Mouse (Mus musculus): ENCODE results near the gene Plb1.

Gene Plb1

DNA sequence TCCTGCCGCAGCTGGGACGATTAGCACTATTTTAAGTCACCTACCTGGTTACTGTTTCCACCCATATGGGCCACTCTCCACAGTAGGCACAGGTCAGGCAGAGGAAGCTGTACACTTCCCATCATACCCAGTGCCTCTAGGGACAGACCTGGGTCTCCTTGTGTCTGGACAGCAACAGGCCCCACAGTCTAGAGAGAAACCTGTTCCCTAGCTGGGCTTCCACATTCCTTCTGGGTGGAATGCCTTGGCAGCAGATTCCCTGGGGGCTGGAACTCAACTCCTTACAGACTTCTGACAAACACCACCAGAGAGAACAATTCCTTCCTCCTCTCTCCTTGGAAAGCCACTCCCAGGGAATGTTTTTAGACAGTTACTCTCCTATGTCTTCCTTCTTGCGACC is 165.2 kb downstream of the Plb1 start:
- no peak for DNase-seq

DNA sequence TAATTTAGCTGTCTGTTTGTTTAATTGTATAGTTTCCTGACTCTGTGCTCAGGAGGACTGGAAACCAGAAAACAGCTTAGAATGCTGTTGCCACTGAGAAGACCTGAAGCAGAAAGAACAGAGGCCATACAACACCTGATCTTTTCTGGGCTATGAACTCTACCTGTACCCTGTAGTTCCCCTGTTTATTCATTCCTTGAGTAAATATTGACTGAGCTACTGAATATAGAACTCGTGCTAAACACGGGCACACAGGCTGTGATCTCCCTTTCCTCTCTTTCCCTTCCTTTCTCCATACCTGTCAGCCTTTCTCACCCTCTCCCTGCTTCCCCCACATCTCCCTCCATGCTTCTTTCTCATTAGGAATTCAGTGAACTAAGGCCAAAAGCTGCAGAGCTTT is 168.4 kb downstream of the Plb1 start:
- no peak for DNase-seq

DNA sequence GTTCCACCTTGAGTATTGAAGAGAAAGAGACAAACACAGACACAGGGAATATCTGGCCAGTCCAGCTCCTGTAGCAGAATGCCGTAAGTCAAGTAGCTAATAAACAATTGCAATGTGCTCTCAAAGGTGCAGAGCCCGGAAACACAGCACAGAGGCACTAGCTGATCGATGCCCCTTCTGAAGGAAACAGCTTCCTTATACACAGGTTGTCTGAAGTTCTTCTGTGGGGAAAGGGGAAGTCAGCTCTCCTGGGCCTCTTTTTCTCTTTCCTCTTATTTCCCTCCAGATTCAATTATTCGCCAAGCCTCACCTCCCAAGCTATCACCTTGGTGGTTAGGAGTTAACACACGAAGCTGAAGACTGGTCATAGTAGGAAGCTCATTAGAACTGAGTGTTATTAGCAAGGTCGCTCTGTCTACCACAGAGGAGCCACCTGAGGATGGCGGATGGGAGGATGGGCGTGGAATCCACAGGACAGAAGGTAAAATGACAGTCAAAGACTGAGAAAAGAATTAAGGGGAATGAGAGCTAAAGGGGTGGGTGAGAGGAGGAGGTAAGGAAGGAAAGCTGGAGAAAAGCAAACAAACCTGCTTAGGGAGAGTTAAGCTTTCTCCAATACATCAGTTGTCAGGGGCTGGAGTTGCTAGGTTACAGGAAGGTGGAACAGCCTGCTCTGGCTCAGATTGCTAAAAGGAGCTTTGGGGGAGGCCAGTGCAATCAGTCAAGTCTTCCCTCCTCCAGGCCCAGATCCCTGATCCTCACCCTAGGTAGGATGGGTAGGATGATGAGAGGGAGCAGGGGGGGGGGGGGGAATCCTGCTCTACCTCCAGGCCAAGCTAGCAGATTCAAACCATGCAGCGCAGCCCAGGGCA is 170.8 kb downstream of the Plb1 start:
- DNase-seq: no peak

DNA sequence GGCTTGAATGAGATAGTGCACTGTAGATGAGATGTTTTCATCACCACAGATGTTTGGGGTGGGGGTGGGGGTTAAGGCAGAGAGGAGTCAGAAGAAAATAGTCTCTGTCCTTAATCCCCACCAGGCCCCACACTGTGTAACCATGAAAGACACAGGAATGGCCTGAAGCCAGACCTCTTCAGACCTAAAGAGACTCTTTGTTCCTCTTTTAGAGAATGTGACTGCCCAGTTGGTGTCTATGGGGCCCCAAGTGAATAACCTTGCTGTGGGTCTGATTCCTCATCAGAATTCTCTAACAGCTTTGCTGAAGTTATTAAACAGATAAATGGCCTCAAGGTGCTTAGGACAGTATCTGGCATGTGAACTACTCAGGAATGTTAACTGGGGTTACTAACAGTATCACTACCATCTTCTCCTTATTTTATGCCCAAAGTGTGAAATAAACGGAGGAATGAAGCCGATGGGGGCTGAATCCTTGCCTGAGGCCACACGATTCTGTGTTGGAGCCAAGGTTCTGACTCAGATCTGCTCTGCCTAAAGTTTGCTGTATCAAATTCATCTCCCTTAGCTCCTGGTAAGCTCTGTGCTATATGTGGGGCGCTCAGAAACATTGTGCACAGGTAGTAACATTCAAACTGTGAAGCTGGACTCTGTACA is 172.8 kb downstream of the Plb1 start:
- DNase-seq: no peak

DNA sequence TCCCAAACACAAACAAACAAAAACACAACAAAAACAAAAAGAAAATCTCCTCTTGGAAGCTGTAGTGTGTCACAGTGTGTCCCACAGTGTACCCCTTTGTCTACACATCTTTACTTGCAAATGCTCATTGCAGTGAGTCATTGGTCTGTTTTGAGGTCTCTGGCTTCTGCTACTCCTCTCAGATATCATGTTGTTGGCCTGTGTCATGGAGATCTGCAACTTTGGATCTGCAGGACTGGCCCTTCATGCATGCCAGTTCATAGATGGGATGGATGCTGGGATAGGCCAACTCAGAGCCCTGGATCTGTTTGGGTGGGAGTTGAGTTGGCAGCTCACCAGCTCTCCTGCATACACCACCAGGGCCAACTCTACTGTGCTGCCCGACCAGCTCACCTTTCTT is 176.3 kb downstream of the Plb1 start:
- no peak for DNase-seq

DNA sequence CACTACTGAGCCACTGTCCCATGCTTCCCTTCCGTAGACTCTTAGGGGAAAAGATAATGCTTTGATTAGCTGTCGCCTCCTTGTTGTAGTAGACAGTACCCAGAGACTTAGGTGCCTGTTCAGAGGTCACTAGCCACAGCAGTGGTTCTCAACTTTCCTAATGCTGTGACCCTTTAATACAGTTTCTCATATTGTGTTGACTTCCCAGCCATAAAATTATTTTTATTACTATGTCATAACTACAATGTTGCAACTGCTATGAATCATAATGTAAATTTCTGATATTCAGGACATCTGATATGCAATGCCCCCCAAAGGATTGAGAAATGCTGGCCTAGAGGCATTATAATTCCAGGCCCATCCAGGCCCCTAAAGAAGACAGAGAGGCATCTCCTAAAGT is 177.2 kb downstream of the Plb1 start:
- no peak for DNase-seq

DNA sequence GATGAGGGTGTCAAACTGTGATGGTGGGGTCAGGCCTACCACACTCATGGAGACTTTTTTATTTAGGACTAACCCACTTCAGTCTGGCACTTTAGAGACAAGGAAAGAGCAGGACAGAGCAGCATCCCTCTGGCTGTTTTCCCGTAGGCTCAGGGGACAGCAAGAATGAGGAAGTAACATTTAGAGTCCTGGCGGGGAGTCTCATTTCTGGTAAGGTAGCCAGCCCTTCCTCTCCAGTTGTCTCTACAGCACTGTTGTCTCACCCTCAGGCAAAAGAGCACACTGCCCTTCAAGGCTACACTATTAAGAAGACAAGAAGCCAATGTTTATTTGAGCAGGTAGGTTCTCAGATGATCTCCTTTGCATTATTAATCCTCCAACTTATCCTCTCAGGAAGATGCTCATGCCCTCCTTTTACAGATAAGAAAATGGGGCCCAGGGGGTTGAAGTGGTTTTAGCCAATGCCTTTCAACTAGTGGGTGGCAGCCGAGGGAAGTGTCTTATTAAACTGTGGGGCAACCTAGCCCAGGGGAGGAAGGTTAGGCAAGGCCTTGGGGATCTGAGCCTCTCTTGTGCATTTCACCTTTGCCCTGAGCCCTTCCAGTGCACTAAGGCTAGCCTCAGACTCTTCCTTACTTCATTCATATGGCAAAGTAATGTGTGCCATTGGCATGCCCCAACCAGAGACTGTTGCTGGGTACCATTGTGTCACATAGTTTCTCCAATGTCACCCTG is 178.6 kb downstream of the Plb1 start:
- DNase-seq: no peak

DNA sequence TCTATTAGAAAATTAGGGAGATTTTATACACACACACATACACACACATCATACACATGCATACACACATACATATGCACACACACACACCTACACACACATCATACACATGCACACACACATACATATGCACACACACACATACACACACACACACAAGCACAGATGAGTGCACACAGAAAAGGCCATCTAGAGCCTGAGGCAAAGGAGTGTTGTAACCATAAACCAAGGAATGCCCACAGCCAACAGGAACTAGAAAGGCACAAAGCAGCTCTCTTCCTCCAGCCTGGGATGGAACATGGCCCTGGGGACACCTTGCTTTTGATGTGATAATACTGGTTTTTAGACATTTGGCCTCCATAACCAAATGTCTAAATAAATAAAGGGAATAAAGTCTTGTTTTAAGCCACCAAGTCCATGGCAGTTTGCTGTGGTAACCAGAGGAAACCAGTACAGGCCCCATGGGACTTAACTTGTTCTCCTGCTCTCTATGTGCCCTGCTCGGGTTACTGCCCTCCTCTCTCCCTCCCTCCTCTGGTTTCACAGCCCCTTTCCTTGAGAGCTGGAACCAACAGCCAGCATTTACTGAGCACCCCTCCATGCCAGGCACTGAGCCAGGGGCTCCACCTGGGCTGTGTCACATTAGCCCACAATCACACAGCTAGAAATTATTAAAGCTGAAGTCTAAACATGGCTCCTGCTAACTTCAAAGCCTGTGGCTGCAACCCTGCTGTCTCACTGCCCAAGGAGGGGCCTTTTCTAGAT is 179.9 kb downstream of the Plb1 start:
- DNase-seq: peak; percentile 29 to 48

DNA sequence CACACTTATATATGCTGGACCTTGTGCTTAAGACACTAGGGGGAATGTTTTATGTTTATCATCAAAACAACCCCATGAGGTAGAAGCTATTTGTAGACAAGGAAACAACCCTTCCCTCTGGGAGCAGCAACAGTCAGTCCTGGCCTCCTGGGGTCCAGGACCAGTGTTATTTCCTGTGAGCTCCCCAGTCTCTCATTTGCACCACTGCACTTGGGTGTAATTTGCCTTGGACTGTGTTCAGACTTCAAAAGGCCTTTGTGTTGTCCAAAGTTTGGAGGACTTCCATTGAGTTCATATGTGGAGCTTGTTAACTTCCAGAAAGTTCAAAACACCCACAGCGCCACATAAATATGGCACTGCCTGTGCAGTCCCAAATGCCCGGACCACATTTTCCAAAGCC is 180.6 kb downstream of the Plb1 start:
- DNase-seq: peak in 1 of 2 experiments; percentile 53

DNA sequence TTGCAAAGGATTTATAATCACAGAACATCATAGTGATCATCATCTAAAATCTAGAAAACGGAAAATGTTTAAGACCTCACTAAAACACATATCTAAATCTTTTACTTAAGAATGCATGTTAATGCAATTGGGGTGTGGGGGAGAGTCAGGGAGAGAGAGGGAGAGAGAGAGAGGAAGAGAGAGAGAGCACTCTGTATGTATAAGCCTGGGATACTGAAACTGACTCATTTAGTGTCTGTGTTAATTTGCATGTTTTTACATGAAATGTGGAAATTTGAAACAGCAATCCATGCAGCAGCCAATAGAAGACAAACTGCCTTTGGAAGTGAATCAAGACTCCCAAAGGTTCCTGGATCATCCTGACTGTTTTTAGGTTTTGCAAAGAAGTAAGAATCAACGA is 181.1 kb downstream of the Plb1 start:
- DNase-seq: no peak

DNA sequence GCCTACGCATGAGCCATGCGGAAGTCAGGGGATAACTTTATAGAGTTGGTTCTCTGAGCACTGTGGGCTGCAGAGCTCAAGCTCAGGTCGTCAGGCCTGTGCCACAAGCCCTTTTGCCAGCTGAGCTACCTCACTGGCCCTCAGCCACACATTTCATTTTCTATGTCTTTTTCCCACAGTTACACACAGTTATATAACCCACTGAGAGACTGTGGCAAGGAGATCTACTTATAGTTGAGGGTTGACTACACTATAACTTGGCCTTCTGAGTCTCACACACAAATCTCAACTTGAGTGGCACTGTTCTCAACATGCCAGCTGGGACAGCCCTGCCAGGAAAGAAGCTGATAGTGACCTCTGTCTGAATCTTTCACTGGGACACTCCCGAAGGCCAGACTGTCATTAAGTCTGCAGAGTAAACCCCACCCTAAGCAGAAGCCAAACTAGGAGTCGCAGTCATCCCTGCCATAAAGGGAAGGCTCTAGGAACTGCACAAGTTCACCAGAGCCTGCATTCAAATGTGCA is 182.0 kb downstream of the Plb1 start:
- DNase-seq: no peak

DNA sequence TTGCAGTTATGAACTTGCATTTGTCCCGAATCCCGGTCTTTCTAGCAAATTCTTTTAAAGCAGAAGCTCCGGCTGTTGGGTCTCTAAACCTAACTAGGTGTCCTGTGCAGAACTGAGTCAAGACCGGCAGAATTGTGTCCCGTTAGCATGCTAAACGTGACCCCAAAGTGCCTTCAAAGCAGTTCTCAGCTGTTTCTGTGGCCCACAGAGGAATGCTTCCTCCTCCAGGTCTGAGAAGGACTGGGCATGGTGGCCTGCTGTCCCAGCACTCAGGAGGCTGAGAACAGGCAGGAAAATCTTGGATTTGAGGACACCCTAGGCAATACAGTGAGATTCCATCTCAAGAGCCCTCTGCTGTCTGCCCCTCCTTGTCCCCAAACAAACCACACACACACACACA is 183.0 kb downstream of the Plb1 start:
- no peak for DNase-seq
